Mouse (Mus musculus): ENCODE results near the gene Irf2bp1. TPM values are rescaled to one million over a fixed set of nuclear protein-coding genes. Genes with fewer than 3 reads are reported as not detected.

Gene Irf2bp1
- polyA plus RNA-seq, 1 experiment = 5.0 TPM

GRCm38 (mm10) chr7:19004631-19005079 is 811 bp downstream of the Irf2bp1 start:
- Histone ChIP-seq H3K36me3 (ENCODE audit: control insufficient read depth) (peaks cover 27% of the 10 kb centered on the region), H3K9me3 (ENCODE audit: control insufficient read depth, low read length) (peaks cover 4% of the 10 kb centered on the region), H3K27me3 (ENCODE audit: control insufficient read depth) (no peaks in the 10 kb centered on the region), H3K4me1 (ENCODE audit: control insufficient read depth) (peaks cover 69% of the 10 kb centered on the region), H3K4me3 (replicated peaks) (peak overlapping the region; percentile 84)
- TF ChIP-seq GATA1 (IDR thresholded peaks at IDR 0.05; ENCODE audit: low read length) (no peak), TAL1 (IDR thresholded peaks at IDR 0.05; ENCODE audit: low read length) (no peak)

DNA sequence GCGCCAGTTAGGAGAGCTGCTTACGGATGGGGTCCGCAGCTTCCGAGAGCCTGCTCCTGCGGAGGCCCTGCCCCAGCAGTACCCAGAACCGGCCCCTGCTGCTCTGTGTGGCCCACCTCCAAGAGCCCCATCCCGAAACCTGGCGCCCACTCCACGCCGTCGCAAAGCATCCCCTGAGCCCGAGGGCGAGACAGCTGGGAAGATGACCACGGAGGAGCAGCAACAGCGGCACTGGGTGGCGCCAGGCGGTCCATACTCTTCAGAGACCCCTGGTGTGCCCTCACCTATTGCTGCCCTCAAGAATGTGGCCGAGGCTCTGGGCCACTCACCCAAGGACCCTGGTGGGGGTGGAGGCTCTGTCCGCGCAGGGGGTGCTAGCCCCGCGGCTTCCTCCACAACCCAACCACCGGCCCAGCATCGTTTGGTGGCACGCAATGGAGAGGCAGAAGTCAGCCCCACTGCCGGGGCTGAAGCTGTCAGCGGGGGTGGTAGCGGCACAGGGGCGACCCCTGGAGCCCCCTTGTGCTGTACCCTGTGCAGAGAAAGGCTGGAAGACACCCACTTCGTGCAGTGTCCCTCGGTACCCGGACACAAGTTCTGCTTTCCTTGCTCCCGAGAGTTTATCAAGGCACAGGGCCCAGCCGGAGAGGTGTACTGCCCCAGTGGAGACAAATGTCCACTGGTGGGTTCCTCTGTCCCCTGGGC is 1.7 kb downstream of the Irf2bp1 start:
- H3K4me1 ChIP-seq (ENCODE audit: control insufficient read depth) = peaks cover 65% of the 10 kb centered on the region
- peaks cover 4% of the 10 kb centered on the region for H3K9me3 ChIP-seq (ENCODE audit: control insufficient read depth, low read length)
- H3K4me3 ChIP-seq (replicated peaks) = peak overlapping the region; percentile 84
- no peak for TF ChIP-seq GATA1 (IDR thresholded peaks at IDR 0.05; ENCODE audit: low read length)
- TF ChIP-seq TAL1 (IDR thresholded peaks at IDR 0.05; ENCODE audit: low read length) = no peak
- H3K36me3 ChIP-seq (ENCODE audit: control insufficient read depth) = peaks cover 27% of the 10 kb centered on the region
- no peaks in the 10 kb centered on the region for H3K27me3 ChIP-seq (ENCODE audit: control insufficient read depth)

DNA sequence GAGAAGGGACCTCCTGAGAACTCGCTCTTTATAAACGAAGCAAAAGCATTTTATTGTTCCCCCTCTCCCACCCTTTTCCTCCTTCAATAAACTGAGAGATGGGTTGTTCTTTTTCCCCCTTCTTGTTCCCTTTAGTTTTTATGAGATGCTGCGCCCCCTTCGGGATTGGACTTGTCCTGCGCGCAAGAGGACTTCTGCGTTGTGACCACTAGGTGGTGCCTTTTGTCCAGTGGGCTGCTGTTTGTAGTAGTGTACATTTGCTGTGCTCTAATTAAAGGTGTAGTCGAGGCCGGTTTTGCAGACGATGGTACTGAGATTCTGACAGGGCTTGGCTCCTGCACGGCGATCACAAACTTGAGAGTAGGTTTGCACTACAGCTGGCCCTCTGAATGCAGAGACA is 2.6 kb downstream of the Irf2bp1 start:
- peaks cover 58% of the 10 kb centered on the region for H3K4me1 ChIP-seq (ENCODE audit: control insufficient read depth)
- no peaks in the 10 kb centered on the region for H3K27me3 ChIP-seq (ENCODE audit: control insufficient read depth)
- TF ChIP-seq TAL1 (IDR thresholded peaks at IDR 0.05; ENCODE audit: low read length) = no peak
- no peak for TF ChIP-seq GATA1 (IDR thresholded peaks at IDR 0.05; ENCODE audit: low read length)
- no peak overlapping the region for H3K4me3 ChIP-seq (replicated peaks)
- peaks cover 27% of the 10 kb centered on the region for H3K36me3 ChIP-seq (ENCODE audit: control insufficient read depth)
- H3K9me3 ChIP-seq (ENCODE audit: control insufficient read depth, low read length) = peaks cover 4% of the 10 kb centered on the region

DNA sequence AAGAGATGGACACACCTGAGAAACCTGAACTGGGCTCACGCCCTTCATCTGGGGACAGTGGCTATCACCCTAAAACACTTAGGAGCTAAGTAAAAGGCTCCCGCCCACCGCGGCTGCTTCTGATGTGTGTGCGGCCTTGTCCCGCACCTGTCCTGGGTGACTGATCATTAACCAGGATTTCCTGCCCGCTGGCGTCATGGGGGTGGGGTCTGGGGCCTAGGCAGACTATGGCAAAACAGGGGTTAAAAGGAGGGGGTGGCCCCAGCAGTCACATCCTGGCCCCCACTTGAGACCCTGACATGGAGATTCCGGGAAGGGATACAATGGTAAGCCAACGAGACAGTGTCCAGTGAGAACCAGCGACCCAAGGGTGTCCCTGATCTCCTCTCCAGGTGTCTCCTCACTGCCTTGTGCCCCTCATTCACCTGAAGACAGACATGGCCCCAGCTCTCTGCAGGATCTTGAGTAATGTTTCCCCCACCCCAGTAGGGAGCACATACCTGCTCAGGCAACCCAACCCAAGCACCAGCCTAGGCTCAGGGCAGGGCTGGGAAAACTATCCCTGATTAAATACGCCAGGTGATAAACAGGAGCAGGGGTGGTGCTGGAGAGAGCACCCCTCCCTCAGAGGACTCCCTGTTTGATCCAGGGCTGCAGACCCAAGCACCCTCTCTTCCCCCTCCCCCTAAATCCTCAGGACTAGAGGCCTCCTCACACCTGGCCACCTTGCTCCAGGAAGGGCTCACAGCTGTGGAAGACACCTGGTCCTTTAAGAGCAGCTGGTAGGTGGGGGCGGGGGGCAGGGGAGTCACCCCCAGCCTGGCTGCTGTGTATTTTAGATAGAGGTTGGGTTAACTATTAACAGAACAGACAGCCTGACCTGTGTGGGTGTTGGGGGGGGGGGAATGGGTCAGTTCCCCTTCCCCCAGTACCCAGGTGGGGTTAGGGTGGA is 3.5 kb downstream of the Irf2bp1 start:
- H3K4me1 ChIP-seq (ENCODE audit: control insufficient read depth) = peaks cover 53% of the 10 kb centered on the region

GRCm38 (mm10) chr7:19010581-19010980 is 6.7 kb downstream of the Irf2bp1 start:
- Histone ChIP-seq H3K9me3 (ENCODE audit: control insufficient read depth, low read length) (peaks cover 2% of the 10 kb centered on the region), H3K27me3 (ENCODE audit: control insufficient read depth) (peaks cover 23% of the 10 kb centered on the region), H3K4me3 (replicated peaks) (no peak overlapping the region), H3K4me1 (ENCODE audit: control insufficient read depth) (peaks cover 28% of the 10 kb centered on the region), H3K36me3 (ENCODE audit: control insufficient read depth) (peaks cover 22% of the 10 kb centered on the region)
- no peak for TF ChIP-seq TAL1 (IDR thresholded peaks at IDR 0.05; ENCODE audit: low read length)
- TF ChIP-seq GATA1 (IDR thresholded peaks at IDR 0.05; ENCODE audit: low read length) = no peak

More for the DNA sequence above, 3.5 kb downstream of the Irf2bp1 start:
- Histone ChIP-seq H3K27me3 (ENCODE audit: control insufficient read depth) (peaks cover 7% of the 10 kb centered on the region), H3K4me3 (replicated peaks) (no peak overlapping the region), H3K36me3 (ENCODE audit: control insufficient read depth) (peaks cover 27% of the 10 kb centered on the region), H3K9me3 (ENCODE audit: control insufficient read depth, low read length) (peaks cover 4% of the 10 kb centered on the region)
- TF ChIP-seq GATA1 (IDR thresholded peaks at IDR 0.05; ENCODE audit: low read length) = no peak
- no peak for TF ChIP-seq TAL1 (IDR thresholded peaks at IDR 0.05; ENCODE audit: low read length)

DNA sequence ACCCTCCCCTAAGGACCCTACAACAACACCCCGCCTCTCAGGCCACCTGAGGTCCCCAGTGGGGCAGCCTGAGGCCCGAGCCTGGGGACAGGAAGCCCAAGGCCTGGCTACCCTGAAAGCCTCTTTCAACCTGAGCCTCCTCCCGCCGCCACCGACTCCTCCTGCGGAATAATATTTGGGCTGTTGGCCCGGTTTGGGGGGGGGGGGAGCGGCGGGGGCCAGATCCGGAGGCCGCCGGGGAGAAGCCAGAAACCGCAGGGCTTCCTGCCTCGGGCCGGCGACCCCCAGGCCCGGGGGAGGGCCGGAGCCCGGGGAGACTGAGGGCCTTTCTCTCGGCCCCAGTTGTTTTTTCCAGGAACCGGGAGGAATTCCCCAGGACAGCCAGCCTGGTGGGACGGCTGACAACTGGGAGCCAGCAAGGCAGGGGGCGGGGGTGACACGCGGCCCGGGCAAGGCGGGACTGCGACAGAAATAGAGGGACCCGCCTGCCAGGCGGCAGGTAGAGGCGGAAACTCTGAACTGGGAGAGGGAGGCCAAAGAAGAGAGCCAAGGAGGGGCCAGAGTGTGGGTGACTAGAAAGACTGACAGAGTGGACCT is 8.3 kb downstream of the Irf2bp1 start:
- H3K4me1 ChIP-seq (ENCODE audit: control insufficient read depth) = peaks cover 14% of the 10 kb centered on the region
- TF ChIP-seq TAL1 (IDR thresholded peaks at IDR 0.05; ENCODE audit: low read length) = no peak
- TF ChIP-seq GATA1 (IDR thresholded peaks at IDR 0.05; ENCODE audit: low read length) = no peak
- peaks cover 23% of the 10 kb centered on the region for H3K27me3 ChIP-seq (ENCODE audit: control insufficient read depth)
- H3K4me3 ChIP-seq (replicated peaks) = no peak overlapping the region
- H3K36me3 ChIP-seq (ENCODE audit: control insufficient read depth) = peaks cover 9% of the 10 kb centered on the region
- no peaks in the 10 kb centered on the region for H3K9me3 ChIP-seq (ENCODE audit: control insufficient read depth, low read length)

GRCm38 (mm10) chr7:19012882-19013281 is 9.0 kb downstream of the Irf2bp1 start:
- Histone ChIP-seq H3K4me3 (replicated peaks) (no peak overlapping the region), H3K4me1 (ENCODE audit: control insufficient read depth) (peaks cover 11% of the 10 kb centered on the region), H3K36me3 (ENCODE audit: control insufficient read depth) (peaks cover 5% of the 10 kb centered on the region; the same call in 1 of the 2 replicates), H3K27me3 (ENCODE audit: control insufficient read depth) (peaks cover 23% of the 10 kb centered on the region), H3K9me3 (ENCODE audit: control insufficient read depth, low read length) (no peaks in the 10 kb centered on the region)
- TF ChIP-seq GATA1 (IDR thresholded peaks at IDR 0.05; ENCODE audit: low read length) = no peak
- TF ChIP-seq TAL1 (IDR thresholded peaks at IDR 0.05; ENCODE audit: low read length) = no peak

DNA sequence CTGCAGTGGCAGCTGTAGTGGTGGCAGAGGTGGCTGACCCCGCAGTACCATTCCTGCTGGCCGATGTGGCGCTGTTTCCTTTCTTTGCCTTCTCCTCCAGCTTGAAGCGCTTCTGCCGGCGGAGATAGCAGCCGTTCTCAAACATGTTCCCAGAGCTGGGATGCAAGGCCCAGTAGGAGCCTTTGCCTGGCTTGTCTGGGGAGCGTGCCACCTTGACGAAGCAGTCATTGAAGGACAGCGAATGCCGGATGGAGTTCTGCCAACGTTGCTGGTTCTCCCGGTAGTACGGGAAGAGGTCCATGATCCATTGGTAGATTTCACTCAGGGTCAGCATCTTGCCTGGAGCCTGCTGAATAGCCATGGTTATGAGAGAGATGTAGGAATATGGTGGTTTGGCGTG is 10.6 kb downstream of the Irf2bp1 start:
- TF ChIP-seq TAL1 (IDR thresholded peaks at IDR 0.05; ENCODE audit: low read length) (no peak), GATA1 (IDR thresholded peaks at IDR 0.05; ENCODE audit: low read length) (no peak)
- H3K27me3 ChIP-seq (ENCODE audit: control insufficient read depth) = peaks cover 27% of the 10 kb centered on the region
- peaks cover 5% of the 10 kb centered on the region; the same call in 1 of the 2 replicates for H3K36me3 ChIP-seq (ENCODE audit: control insufficient read depth)
- H3K4me3 ChIP-seq (replicated peaks) = no peak overlapping the region
- H3K9me3 ChIP-seq (ENCODE audit: control insufficient read depth, low read length) = no peaks in the 10 kb centered on the region
- H3K4me1 ChIP-seq (ENCODE audit: control insufficient read depth) = peaks cover 11% of the 10 kb centered on the region
